Mouse (Mus musculus): ENCODE measurements around the gene Sema4g. TPM values are rescaled to one million over a fixed set of nuclear protein-coding genes. Genes with fewer than 3 reads are reported as not detected.

The Sema4g gene
- total and polyA plus RNA-seq, 3 experiments: 0.13 to 0.30 (median 0.22) TPM

- Histone ChIP-seq H3K4me1 (ENCODE audit: insufficient read depth, low read depth, low read length) (peaks cover 76% of the 10 kb centered on the region), H3K27me3 (ENCODE audit: insufficient read depth, low read length) (no peaks in the 10 kb centered on the region), H3K9me3 (replicated peaks) (no peaks in the 10 kb centered on the region), H3K36me3 (replicated peaks) (peaks cover 34% of the 10 kb centered on the region), H3K4me3 (ENCODE audit: low read depth, low read length) (peak overlapping the region; percentile 76)
- DNase-seq (ENCODE audit: low spot score): peak; percentile 66
- no peak; the same call in 1 of the 2 replicates for ATAC-seq (ENCODE audit: extremely low read depth, insufficient number of reproducible peaks, low FRiP score, poor library complexity, severe bottlenecking)
- no peak for TF ChIP-seq POLR2AphosphoS5 (IDR thresholded peaks at IDR 0.05; ENCODE audit: insufficient replicate concordance, low read depth, low read length)
- no peak for TF ChIP-seq GATA1 (IDR thresholded peaks at IDR 0.05; ENCODE audit: borderline replicate concordance, low read length)
- no peak for TF ChIP-seq CTCF (IDR thresholded peaks at IDR 0.05; ENCODE audit: low read depth, low read length)
- no peak for TF ChIP-seq GATA2 (IDR thresholded peaks at IDR 0.05; ENCODE audit: borderline replicate concordance, low read depth, low read length)
- TF ChIP-seq TAL1 (conservative IDR thresholded peaks at IDR 0.05; ENCODE audit: low read depth, low read length): no peak
Measured at GRCm38 (mm10) chr19:45017909-45018308, 29.0 kb downstream of the Sema4g start.

- ATAC-seq (ENCODE audit: extremely low read depth, insufficient number of reproducible peaks, low FRiP score, poor library complexity, severe bottlenecking) (no peak), DNase-seq (ENCODE audit: low spot score) (no peak)
- Histone ChIP-seq H3K27me3 (ENCODE audit: insufficient read depth, low read length) (no peaks in the 10 kb centered on the region), H3K36me3 (replicated peaks) (peaks cover 33% of the 10 kb centered on the region), H3K4me1 (ENCODE audit: insufficient read depth, low read depth, low read length) (peaks cover 73% of the 10 kb centered on the region), H3K4me3 (ENCODE audit: low read depth, low read length) (peak overlapping the region; percentile 76), H3K9me3 (replicated peaks) (no peaks in the 10 kb centered on the region)
- TF ChIP-seq GATA1 (IDR thresholded peaks at IDR 0.05; ENCODE audit: borderline replicate concordance, low read length) (no peak), CTCF (IDR thresholded peaks at IDR 0.05; ENCODE audit: low read depth, low read length) (no peak), POLR2AphosphoS5 (IDR thresholded peaks at IDR 0.05; ENCODE audit: insufficient replicate concordance, low read depth, low read length) (no peak), GATA2 (IDR thresholded peaks at IDR 0.05; ENCODE audit: borderline replicate concordance, low read depth, low read length) (no peak)
Measured at GRCm38 (mm10) chr19:45018351-45018831, 29.5 kb downstream of the Sema4g start.

GRCm38 (mm10) chr19:45020348-45020747 is 31.4 kb downstream of the Sema4g start:
- H3K4me1 ChIP-seq (ENCODE audit: insufficient read depth, low read depth, low read length): peaks cover 63% of the 10 kb centered on the region
- H3K9me3 ChIP-seq (replicated peaks): no peaks in the 10 kb centered on the region
- DNase-seq (ENCODE audit: low spot score) (no peak), ATAC-seq (ENCODE audit: extremely low read depth, insufficient number of reproducible peaks, low FRiP score, poor library complexity, severe bottlenecking) (no peak)
- no peak for TF ChIP-seq POLR2AphosphoS5 (IDR thresholded peaks at IDR 0.05; ENCODE audit: insufficient replicate concordance, low read depth, low read length)
- no peak for TF ChIP-seq GATA2 (IDR thresholded peaks at IDR 0.05; ENCODE audit: borderline replicate concordance, low read depth, low read length)
- TF ChIP-seq GATA1 (IDR thresholded peaks at IDR 0.05; ENCODE audit: borderline replicate concordance, low read length): no peak
- no peak for TF ChIP-seq TAL1 (conservative IDR thresholded peaks at IDR 0.05; ENCODE audit: low read depth, low read length)
- TF ChIP-seq CTCF (IDR thresholded peaks at IDR 0.05; ENCODE audit: low read depth, low read length): no peak
- H3K4me3 ChIP-seq (ENCODE audit: low read depth, low read length): no peak overlapping the region; the same call in 1 of the 2 replicates
- peaks cover 50% of the 10 kb centered on the region for H3K36me3 ChIP-seq (replicated peaks)
- no peaks in the 10 kb centered on the region for H3K27me3 ChIP-seq (ENCODE audit: insufficient read depth, low read length)

GRCm38 (mm10) chr19:45021362-45021761 is 32.5 kb downstream of the Sema4g start:
- ATAC-seq (ENCODE audit: extremely low read depth, insufficient number of reproducible peaks, low FRiP score, poor library complexity, severe bottlenecking) (no peak), DNase-seq (ENCODE audit: low spot score) (no peak)
- Histone ChIP-seq H3K9me3 (replicated peaks) (no peaks in the 10 kb centered on the region), H3K36me3 (replicated peaks) (peaks cover 60% of the 10 kb centered on the region), H3K27me3 (ENCODE audit: insufficient read depth, low read length) (no peaks in the 10 kb centered on the region), H3K4me3 (ENCODE audit: low read depth, low read length) (peak overlapping the region; percentile 13; the same call in 1 of the 2 replicates), H3K4me1 (ENCODE audit: insufficient read depth, low read depth, low read length) (peaks cover 53% of the 10 kb centered on the region)
- TF ChIP-seq TAL1 (conservative IDR thresholded peaks at IDR 0.05; ENCODE audit: low read depth, low read length) (no peak), GATA1 (IDR thresholded peaks at IDR 0.05; ENCODE audit: borderline replicate concordance, low read length) (no peak), POLR2AphosphoS5 (IDR thresholded peaks at IDR 0.05; ENCODE audit: insufficient replicate concordance, low read depth, low read length) (no peak), CTCF (IDR thresholded peaks at IDR 0.05; ENCODE audit: low read depth, low read length) (no peak), GATA2 (IDR thresholded peaks at IDR 0.05; ENCODE audit: borderline replicate concordance, low read depth, low read length) (no peak)

- Histone ChIP-seq H3K9me3 (replicated peaks) (no peaks in the 10 kb centered on the region), H3K4me1 (ENCODE audit: insufficient read depth, low read depth, low read length) (peaks cover 35% of the 10 kb centered on the region), H3K4me3 (ENCODE audit: low read depth, low read length) (peak overlapping the region; percentile 21; the same call in 1 of the 2 replicates), H3K36me3 (replicated peaks) (peaks cover 83% of the 10 kb centered on the region), H3K27me3 (ENCODE audit: insufficient read depth, low read length) (no peaks in the 10 kb centered on the region)
- DNase-seq (ENCODE audit: low spot score): no peak
- no peak for TF ChIP-seq CTCF (IDR thresholded peaks at IDR 0.05; ENCODE audit: low read depth, low read length)
- TF ChIP-seq GATA1 (IDR thresholded peaks at IDR 0.05; ENCODE audit: borderline replicate concordance, low read length): no peak
- ATAC-seq (ENCODE audit: extremely low read depth, insufficient number of reproducible peaks, low FRiP score, poor library complexity, severe bottlenecking): no peak
Measured at GRCm38 (mm10) chr19:45023993-45024392, 35.1 kb downstream of the Sema4g start.

GRCm38 (mm10) chr19:45024775-45025174 is 35.9 kb downstream of the Sema4g start:
- Histone ChIP-seq H3K27me3 (ENCODE audit: insufficient read depth, low read length) (peaks cover 2% of the 10 kb centered on the region; the same call in 1 of the 2 replicates), H3K9me3 (replicated peaks) (no peaks in the 10 kb centered on the region), H3K4me1 (ENCODE audit: insufficient read depth, low read depth, low read length) (peaks cover 33% of the 10 kb centered on the region), H3K4me3 (ENCODE audit: low read depth, low read length) (no peak overlapping the region), H3K36me3 (replicated peaks) (peaks cover 83% of the 10 kb centered on the region)
- TF ChIP-seq CTCF (IDR thresholded peaks at IDR 0.05; ENCODE audit: low read depth, low read length) (no peak), POLR2AphosphoS5 (IDR thresholded peaks at IDR 0.05; ENCODE audit: insufficient replicate concordance, low read depth, low read length) (no peak), GATA1 (IDR thresholded peaks at IDR 0.05; ENCODE audit: borderline replicate concordance, low read length) (no peak), GATA2 (IDR thresholded peaks at IDR 0.05; ENCODE audit: borderline replicate concordance, low read depth, low read length) (no peak), TAL1 (conservative IDR thresholded peaks at IDR 0.05; ENCODE audit: low read depth, low read length) (no peak)
- ATAC-seq (ENCODE audit: extremely low read depth, insufficient number of reproducible peaks, low FRiP score, poor library complexity, severe bottlenecking) (no peak), DNase-seq (ENCODE audit: low spot score) (no peak)

All from G1E (cell line).